Mouse (Mus musculus) G1E-ER4 (cell line): ENCODE data around the gene Rfwd3. TPM values are rescaled to one million over a fixed set of nuclear protein-coding genes. Genes with fewer than 3 reads are reported as not detected.

ENCODE experiments used
- GATA1 ChIP-seq: IDR thresholded peaks from one replicate; pipeline ENCODE4 v1.8.0; 2012; ENCODE audit warnings: low read length, inconsistent platforms
- polyA plus RNA-seq: library from polyadenylated mRNA; stranded (reverse); fragments of >175 nt; gene quantifications from 2 replicates; pipeline ENCODE4 v1.2.3, GENCODE M21; 2012

The Rfwd3 gene
- polyA plus RNA-seq = 3.5 and 3.7 TPM in 2 replicates

- no peak for TF ChIP-seq GATA1
Measured at GRCm38 (mm10) chr8:111299821-111300568, at the start of gene Rfwd3. Gene Rfwd3, minus strand, starts transcription at chr8:111300222.

GRCm38 (mm10) chr8:111343225-111343624 is 43.2 kb upstream of the Rfwd3 start:
- TF ChIP-seq GATA1 = no peak

DNA sequence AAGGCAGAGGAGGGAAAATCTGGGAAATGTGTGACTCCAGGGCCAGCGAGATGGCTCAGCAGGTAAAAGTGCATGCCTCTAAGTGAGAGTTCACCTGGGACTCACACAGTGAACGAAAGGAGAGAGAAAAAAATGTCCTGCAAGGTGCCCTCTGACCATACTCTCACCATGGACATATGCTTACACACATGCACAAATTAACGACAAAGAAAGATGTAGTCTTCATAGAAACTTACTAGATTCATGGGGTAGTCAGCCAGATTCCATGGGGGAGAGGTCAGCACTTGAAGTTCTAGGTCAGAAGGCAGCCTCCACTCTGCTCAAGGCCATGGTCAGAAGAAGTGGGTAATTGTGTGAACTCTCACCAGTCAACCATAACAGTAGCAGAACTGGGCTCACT is 40.2 kb upstream of the Rfwd3 start:
- TF ChIP-seq GATA1 = no peak

DNA sequence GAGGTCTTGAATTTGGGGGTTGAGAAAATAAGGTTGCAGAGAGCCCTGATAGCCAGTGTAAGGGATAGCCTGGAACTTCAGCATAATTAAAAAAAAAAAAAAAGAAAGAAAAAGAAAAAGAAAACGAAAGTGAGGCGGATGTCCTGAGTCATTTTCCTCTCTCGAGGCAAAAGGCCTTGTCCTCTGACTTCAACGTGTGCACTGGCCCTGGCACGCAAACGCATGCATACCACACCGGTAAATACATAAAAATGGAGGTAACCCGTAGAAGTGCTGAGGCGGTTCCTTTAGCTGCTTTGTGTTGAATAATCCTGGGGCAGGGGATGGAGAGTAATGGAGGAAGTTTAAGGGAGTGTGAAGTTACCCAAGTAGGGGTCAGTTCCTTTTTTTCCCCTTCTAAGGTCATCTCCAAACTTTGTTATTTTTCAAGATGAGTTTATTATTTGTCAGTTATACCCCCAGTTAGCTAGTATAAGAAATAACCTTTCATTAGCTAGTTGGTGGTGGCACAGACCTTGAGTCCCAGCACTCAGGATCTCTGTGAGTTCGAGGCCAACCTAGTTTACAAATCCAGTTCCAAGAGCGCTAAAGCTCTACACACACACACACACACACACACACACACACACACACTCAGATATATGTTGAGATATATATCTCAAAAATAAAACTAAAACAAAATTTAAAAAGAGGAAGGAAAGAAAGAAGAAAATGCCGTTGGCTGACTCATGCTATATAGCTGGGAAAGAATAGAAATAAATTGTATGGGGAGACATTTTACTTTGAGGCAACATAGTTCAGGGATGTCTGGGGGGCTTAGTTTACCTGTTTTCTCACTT is 38.6 kb upstream of the Rfwd3 start:
- no peak for TF ChIP-seq GATA1

- no peak for TF ChIP-seq GATA1
Measured at GRCm38 (mm10) chr8:111337890-111338347, 37.9 kb upstream of the Rfwd3 start, which contains the start of gene Mlkl. Gene Mlkl, minus strand, starts transcription at chr8:111338177.

- TF ChIP-seq GATA1 = no peak
Measured at GRCm38 (mm10) chr8:111337311-111337889, 37.4 kb upstream of the Rfwd3 start.

DNA sequence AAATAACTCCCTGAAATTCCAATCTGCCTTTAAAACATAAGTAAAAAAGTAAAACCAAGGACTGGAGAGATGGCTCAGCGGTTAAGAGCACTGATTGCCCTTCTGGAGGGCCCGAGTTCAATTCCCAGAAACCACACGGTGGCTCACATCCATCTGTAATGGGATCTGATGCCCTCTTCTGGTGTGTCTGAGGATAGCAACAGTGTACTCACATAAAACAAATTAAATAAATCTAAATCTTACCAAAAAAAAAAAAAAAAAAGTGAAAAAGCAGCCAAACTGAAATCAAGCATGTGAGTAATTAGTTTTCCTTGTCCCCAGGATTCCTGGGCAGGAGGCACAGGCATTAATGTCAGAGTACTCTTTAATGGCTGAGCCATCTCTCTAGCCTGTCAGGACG is 36.7 kb upstream of the Rfwd3 start:
- TF ChIP-seq GATA1 = no peak

GRCm38 (mm10) chr8:111325222-111325790 is 25.3 kb upstream of the Rfwd3 start:
- no peak for TF ChIP-seq GATA1

GRCm38 (mm10) chr8:111314729-111315128 is 14.7 kb upstream of the Rfwd3 start:
- TF ChIP-seq GATA1 = no peak

DNA sequence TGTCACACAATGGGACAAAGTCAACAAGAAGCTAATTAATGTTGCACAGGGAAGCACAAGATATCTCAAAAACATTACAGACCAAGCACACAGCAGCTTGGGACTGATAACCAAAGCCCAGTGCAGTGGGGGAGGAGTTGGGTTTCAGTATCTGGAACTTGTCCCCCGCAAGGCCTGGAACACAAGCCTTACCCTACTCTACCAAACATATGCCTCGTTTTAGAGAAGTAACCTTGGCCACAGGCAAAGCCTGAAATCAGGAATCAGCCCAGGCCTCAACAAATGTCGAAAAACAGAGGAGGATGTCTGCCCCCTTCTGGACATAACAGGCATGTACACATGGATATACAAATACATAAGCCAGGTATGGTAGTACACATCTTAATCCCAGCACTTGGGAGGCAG is 12.7 kb upstream of the Rfwd3 start:
- TF ChIP-seq GATA1 = peak; percentile 32

DNA sequence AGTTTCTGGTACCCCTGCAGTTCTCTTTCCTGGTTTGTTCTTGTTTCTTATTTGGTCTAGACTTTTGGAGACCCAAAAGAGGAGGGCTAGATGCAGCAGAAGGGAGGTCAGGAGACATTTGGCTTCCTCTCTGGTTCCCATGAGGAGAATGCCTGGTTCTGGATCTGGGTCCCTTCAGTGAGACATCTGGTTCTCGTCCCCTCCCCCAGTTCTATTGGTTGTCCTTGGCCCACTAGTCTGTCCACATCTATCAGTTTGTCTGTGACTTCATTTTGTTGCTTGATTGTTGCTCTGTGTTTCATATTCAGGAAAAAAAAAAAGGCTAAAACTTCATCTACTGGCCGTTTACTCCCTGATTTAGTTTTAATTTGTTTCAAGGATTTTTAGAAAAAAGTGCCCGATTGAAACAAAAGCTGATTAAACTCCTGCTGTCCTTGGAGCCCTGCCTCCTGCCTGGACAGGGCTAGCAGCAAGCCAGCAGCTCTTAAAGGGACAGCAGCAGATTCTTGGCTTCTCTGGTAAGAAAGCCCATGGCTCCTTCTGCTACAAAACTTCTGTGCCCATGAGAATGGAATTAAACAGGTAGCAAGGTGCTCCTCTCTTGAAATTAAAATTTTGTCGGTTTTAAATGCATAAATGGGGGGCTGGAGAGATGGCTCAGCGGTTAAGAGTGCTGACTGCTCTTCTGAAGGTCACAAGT is 5.2 kb upstream of the Rfwd3 start:
- TF ChIP-seq GATA1 = no peak

GRCm38 (mm10) chr8:111304359-111304758 is 4.3 kb upstream of the Rfwd3 start:
- no peak for TF ChIP-seq GATA1

DNA sequence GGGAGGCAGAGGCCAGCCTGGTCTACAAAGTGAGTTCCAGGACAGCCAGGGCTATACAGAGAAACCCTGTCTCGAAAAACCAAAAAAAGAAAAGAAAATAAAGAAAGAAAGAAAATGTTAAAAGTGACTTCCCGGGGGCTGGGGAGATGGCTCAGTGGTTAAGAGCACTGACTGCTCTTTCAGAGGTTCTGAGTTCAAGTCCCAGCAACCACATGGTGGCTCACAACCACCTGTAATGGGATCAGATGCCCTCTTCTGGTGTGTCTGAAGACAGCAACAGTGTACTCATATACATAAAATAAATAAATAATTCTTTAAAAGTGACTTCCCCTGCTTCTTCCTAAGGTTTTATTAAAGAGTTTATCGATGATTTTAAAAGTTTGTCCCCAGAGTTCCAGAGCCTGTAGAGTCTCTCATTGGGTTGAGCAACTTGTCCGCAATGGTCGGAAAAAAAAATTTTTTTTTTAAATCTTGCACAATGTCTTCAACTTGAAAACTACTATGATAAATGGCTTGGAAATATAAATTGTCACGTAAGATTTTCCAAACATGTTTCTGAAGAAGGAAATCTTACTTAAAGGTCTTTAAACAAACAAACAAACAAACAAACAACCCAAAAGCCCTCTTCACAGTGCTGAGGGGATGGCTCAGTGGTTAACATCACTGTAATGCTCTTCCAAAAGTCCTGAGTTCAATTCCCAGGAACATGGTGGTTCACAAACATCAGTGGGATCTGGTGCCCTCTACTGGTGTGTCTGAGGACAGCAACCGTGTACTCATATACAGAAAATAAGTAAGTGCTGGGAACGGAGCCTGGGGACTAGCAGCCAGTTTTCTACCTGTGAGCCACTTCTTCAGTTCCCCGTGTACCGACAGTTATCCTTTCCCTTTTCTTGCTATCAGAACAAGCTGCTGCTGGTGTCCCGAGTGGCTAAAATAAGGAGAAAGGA is 850 bp upstream of the Rfwd3 start:
- no peak for TF ChIP-seq GATA1

DNA sequence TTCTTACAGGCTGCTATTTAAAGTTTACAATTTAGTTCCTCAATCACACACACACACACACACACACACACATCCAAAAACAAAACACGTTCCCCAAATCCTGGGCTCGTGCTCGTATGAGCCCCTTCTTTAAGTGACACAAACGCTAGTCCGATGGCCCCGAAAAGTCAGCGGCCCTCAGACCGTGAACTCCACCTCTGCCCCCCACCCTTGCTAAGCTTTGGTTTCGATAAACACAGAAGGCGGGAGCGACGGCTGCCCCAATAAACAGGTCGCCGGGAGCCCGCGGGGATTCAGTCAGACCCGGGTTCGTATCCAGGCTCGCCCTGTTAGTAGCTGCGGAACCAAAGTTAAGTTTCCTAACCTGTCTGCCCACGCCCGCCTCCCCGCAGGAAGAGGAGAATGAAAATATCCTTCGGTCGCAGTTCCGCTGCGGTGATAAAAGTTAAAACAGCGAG is 630 bp downstream of the Rfwd3 start:
- no peak for TF ChIP-seq GATA1
